Mouse (Mus musculus) urinary bladder, postnatal 10 days (tissue): Measurements from ENCODE around the gene Rpl6.

Experiments used
- DNase-seq: peaks from one replicate; pipeline ENCODE4 v3.0.0; 2022; ENCODE audit warnings: low spot score

The Rpl6 gene

DNA sequence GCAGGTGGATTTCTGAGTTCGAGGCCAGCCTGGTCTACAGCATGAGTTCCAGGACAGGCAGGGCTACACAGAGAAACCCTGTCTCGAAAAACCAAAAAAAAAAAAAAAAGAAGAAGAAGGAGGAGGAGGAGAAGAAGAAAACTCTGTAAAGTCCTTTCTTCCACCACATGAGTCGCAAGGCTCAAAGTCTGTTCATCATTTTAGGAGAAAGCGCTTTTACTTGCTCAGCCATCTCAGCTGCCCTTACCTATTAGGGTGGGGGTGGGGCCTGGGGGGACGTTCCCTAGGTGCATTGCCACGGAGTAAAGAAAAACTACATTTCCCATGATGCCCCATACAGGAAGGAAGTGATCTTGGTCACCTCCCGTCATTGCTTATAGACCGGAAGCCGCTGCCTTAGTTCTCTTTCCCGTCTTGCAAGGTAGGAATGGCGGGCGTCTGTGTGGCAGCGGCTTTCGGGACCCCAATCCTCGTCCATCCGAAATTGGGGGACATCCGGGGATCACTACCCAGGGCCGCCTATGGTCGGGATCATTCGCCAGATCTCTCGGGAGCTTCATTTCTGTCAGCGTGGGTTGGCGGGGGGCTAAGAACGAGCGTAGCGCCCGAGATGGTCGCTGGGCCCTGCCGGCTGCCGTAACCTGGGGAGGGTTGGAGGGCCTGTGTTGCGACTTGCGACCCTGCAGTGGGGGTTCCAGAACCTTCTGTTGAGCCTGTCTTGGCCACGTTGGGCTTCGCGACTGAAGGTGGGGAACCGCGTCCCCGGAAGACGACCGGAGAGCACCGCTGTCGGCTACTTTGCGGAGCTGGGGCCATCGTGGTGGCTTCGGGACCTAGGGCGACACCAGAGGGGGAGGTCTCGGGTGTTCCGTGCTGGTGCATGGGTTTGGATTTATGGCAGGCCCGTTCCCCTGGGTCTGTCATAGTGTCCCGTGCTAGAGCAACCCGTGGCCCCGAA lies at the start of gene Rpl6:
Rpl6 (plus strand) TSS at position 350 of the 958 bp plus-strand sequence.
- DNase-seq = peak; percentile 25

DNA sequence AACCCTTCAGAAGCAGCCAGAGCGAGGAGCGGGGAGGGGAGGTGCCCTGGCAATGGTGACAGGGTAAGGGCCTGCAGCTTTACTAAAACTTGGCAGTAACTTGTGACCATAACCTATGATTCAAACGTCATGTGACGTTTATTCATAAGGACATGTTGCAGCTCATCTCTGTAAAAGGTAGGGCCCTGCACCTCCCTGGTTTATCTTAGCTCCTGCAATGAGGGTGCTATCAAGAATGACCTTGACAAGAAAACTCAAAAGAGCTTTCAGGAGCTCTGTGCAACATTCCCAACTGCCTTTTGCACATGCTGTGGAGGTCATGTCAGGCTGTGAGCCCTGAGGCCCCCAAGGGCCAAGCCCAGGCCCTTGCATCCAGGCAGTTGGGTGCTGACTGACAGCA lies 48.2 kb upstream of the Rpl6 start:
- no peak for DNase-seq

DNA sequence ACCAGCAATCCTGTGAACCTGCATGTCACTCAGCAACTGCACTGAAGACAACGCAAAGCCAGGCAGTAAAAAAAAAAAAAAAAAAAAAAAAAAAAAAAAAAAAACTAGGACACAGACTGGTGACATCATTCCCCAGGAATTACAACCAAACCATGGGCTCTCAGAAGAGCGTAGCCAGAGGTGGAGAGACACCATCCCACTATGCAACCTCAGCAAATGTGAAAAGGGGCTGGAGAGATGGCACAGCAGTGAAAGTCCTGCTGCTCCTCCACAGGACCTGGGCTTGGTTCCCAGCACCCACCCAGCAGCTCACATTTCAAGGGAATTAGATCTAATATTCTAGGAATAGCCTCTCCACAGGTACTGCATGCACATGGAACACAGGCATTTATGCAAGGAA lies 47.3 kb upstream of the Rpl6 start:
- DNase-seq = no peak

DNA sequence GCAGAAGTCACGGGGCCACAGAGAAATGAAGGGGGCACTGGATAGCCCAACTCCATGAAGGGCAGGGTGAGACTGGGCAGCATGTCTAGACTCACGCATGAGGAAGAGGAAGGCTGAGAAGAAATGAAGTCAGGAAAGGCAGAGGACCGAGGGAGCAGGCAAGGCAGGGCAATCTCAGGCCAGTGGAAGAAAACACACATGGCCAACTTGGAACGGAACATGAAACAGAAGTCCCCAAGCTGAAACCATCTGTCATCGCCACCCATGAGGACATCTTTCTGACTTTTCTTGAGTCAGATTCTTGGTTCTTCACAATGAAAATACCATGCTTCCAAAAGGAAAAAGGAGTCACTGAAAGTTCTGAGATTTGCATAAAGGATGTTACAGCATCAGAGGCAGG lies 46.8 kb upstream of the Rpl6 start:
- no peak for DNase-seq

DNA sequence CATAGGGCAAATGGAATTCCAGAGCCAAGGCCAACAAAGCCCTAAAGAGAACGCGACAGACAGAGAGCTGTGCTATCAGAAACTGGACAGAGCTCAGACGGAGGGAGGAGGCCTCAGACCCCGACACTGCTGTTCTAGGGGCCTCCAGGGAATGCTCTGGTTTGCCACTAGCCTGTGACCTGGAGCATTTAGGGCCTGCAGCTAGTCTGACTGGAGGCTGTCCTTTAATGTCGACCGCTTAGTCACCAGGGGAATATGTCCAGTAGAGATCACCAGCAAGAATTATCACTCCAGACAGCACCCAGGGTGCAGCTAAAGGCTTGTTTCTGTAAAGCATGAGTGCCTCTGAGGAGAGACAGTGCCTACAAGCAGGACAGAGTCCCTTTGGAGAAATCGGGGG lies 45.3 kb upstream of the Rpl6 start:
- no peak for DNase-seq

DNA sequence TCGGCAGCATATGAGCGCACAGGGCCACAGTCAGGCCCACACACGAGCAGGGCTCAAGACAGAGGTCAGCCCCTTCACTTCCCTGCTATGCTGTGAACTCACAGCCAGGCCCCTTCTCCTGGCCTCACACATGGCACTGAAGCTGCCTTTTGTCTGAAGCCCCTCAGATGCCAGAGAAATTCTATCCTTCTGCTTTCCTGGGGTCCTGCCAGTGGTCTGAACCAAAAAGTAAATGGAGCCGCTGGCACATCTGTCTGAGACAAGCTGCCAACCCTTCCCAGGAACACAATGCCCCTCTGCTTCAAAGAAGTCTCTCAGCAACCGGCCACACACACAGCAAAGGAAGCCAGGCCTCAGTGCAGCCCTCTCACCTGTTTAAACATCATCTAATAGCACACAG lies 42.0 kb upstream of the Rpl6 start:
- no peak for DNase-seq

DNA sequence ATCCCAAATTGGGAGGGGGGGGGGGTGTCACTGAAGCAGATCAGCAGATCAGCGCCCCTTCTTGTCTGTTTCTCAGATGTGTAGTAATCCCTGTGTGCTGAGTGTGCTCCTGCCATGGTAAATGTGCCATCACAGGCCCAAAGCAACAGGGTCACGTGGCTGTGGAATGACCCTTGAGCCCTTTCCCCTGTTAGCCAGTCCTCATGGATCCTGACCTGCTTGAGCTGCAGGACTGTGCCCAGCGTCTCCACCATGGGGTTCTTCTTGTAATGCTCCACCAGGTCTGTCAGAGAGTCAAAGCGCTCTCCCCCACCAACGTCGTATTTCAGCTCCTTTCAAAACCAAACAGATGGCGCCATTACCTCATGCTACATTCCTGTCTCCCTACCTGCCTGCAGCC lies 41.4 kb upstream of the Rpl6 start:
- DNase-seq = no peak

DNA sequence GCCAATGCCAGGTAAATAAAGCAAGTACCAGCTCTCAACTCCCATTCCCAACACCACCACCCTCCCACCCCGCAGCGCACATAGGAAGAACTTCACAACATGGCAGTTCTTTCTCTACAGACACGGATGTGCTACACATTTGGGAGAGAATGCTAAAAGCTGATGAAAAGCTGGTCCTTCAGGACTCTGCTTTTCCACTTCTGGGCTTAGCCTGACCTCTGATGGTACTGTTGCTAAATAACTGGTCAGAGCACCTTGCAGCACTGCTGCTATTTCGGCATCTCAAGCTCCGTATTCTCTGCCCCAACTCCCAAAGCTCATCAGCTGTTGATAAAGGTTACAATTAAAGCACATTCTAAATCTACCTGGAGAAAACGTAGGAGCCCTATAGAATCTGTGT lies 37.4 kb upstream of the Rpl6 start:
- no peak for DNase-seq

DNA sequence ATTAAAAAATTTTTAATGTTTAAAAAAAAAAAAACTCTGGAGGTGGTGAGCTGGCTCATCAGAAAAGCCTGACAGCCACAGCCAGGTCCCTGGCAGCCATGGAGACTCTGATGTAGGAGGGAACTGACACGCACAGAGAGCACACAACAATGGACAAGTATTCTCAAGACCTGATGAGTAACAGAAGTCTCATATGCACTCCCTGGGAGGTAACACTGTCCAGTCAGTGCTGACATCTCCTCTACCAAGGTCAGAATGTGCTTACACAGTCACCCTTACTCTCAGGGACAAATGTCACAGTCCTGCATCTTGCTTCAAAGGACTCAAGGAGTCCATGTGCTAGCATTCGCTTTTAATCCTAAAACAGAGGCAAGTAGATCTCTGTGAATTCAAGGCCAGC lies 34.7 kb upstream of the Rpl6 start:
- DNase-seq = no peak

DNA sequence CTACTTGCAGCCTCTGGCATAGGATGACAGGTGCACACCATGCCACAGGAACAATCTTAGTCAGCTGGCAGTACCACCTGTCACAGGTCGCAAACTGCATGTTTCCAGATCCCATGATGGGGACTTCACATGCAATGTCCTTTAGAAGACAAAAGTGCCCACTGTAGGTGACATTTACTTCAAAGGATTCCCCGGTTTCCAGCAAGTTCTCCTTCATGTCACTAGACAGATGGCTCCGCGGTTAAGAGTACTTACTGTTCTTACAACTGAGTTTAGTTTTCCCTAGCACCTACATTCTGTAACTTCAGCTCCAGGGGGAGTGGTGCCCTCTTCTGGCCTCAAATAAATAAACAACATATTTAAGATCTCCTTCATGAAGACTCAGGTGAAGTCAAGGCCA lies 31.4 kb upstream of the Rpl6 start:
- DNase-seq = no peak

DNA sequence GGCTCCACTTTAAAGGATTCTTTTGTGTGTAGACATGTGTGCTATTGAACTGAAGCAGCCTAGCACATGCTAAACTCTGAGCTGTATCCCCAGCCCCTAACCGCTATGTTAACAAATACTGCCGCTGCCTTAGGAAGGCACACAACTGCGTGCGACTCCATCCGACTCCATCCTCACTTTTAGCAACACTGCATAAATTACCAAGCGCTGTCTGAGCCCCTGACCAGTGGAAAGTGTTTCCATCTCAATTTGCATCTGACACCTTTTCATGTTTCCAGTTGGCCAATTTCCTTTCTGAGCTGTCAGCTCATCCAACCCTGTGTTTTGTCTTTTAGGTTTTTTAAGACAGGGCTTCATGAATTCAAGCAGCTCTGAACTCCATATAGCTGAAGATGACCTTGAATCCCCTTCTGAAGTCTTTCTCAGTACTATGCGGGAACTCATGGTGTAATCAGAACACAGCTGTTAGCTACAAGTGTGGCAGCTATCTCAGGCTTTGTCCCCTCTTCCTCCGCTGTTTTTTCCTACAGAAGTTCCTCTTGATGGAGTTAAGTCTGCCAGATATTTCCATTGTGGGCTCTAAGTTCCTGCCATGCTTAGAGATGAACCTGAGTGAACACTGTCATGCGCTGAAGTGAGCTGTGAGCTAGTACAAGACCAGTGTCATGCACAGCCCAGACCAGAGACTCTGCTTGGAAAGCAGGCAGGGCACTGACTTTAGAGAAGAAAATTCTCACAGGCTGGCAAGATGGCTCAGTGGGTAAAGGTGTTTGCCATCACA lies 25.0 kb upstream of the Rpl6 start:
- DNase-seq = no peak

DNA sequence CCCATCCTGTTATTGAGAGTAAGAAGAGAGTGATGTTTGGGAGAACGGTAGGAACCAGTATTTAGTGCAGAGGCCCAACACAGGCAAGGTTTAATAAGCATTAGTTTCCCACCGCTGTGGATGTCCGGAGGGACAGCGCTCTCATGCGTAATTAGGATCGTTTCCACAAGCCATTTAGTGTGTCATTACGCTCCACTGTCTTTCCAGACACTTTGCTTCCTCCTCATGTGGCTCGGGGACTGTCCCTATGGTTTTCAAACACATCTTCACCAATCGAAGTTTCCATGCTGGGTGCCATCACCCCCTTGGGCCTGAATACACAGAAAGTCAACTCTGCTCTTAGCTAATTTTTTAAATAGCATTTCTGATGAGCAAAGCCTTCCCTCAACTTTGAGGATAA lies 21.0 kb upstream of the Rpl6 start:
- no peak for DNase-seq

DNA sequence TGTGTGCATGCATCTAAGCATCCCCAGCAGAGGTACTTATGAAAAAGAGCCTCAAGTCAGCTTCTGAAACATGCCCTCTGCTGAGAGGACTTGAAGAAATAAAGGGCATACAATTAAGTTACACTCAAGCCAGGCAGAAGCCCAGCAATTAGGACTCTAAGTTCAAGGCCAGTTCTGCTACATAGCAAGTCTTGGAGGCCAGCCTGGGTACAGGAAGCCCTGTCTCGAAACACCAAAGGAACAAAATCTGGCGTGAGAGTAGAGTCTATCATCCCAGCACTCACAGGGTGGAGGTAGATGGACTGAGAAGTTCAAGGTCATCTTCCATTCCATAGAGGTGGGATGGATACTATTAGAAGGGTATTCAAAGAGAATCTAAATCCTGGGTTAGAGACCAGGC lies 19.9 kb upstream of the Rpl6 start:
- no peak for DNase-seq

DNA sequence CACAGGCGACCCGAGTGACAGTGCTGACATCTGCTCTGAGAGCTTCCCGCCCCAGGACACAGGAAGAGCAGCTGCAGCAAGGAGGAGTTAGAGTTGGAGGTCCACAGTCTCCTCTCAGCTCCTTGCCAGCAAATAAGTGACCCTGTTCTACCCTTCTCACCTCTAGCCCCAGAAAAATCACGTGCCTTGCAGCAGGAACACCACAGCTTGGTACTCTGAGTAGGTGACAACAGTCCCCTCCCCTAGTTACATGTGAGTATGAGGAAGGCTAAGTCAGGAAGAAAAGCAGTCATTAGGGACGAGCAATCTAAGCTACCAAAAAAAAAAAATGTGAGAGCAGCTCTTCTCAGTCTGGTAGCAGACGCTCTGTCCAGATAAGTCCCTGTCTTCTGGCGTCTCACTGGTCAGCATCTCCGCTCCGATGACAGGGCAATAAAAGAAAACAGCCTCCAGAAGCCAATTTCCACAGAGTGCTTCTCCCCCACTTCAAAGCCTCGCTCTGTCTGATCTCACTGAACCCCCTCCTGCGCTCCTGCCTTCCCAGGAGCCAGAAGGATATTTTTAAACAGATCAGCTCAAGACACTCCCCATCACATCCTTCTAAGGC lies 19.2 kb upstream of the Rpl6 start:
- no peak for DNase-seq

DNA sequence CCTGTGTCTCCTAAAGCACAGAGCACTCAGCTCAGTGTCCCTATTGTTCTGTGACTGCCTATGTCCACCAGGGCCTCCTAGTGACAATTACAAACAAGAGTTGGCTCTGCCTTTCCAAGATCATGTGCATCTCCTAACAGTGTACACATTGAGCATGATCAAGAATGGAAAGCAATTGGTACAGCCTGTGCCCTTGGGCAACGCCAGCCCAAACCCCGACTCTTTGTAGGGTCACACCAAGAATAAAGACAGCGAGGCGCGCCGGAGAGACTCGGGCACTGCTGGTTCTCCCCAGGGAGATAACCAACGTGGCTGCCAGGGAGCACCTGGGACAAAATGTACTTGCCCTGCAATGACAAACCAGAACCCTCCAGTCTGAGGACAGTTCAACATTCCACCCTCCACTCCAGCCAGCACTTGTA lies 16.7 kb upstream of the Rpl6 start:
- DNase-seq = no peak

DNA sequence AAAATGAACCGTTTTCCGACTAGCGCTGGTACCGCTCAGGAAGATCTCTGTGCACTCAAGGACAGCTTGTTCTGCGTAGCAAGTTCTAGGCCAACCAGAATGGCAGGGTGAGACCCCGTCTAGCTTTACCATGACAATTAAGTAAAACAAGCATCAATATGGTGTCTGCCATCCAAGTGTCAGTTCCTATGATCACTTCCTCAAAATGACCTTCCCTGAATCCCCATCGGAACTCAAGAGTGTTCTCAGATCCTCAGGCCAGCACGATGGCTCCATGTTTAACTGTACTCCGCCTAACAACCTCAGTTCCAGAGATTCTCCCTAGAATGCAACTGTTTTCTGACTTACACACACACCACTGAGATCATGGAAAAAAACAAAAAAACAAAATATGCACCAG lies 16.0 kb upstream of the Rpl6 start:
- DNase-seq = no peak

DNA sequence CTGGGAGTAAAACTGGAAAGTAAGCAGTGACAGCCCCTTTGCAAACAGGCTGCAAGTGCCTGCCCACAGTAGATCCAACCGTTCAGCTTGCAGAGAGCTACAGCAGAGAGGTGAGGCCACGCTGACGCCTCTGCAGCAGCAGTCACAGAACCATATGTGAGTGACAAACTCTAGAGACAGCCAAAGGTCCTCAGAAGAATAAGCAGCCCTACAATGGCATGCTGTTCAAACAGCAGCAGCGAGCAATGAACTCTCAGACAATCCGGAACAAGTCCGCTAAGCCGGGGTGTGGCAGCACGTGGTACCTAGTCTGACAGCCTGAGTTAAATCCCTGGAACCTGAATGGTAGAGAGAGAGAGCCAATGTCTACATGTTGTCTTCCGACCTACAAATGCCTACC lies 15.1 kb upstream of the Rpl6 start:
- no peak for DNase-seq

DNA sequence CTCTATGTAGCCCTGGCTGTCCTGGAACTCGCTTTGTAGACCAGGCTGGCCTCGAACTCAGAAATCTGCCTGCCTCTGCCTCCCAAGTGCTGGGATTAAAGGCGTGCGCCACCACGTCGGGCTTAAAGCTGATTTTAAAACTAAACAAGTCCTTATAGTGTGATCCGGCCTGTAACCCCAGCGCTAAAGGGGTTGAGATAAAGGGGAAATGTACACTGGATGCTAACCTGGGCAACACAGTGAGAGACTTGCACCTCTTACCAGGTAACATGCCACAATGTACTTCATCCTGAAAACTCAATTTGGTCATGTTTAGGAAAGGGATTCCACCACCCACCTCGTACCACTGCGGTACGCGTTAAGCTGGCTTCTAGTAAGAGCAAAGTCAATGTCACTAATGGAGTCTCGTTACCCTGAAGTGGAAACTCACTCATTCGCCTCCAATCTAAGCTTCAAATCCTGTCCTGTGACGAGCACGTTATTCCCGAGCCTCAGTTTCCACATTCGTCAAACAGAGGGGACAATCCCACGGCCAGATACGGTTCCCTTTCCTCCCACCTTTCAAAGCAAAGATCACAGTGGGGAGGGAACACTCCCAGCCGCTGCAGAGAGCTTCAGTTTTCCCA lies 14.0 kb upstream of the Rpl6 start:
- DNase-seq = no peak

DNA sequence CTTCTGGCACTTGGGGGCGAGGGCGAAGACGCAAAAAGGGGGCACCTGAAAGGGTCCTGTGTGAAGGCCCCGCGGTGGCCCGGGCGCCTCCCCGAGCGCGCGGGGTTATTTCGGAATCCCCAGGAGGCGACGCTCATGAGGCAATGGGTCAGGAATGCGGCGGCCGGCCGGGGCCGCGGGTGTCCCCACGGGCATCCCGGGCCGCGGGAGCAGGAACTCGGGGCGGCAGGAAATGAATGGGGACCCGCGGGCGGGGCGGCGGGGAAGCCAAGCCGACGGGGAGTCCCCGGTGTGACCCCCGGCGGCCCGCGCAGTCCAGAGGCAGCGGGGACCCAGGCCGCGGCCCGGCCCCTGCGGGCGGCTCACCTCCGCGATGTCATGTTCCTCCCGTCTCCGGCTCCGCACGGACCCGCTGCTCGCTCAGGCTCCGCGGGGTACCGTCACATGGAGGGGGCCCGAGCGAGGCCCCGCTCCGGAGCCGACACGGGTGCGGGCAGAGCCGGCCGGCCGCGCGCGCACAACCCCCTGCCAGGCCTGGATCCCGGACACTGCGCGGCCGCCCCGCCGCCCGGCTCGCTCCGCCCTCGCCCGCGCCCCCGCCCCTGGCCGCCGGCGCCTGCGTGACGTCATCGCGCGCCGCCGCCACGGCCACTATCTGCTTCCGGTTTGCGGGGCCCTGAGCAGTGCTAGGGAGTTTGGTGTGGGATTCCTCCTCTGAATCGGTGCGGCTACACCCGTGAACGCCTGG lies 13.3 kb upstream of the Rpl6 start, which contains the start of gene Ptpn11:
Ptpn11 (minus strand) TSS at position 562 of the 748 bp plus-strand sequence.
- DNase-seq = peak; percentile 56

DNA sequence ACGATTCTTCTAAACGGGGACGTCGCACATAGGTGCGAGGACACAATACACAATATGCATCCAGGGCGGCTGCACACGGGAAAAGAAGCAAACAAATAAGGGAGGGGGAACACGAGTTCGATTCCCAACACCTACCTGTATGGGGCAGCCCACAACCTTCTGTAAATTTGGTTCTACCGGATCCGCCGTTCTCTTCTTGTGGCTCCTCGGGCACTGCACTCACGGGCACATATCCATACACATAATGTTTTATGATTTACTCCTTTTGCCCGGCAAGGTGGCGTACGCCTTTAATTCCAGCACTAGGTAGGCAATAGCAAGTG lies 12.7 kb upstream of the Rpl6 start:
- no peak for DNase-seq

DNA sequence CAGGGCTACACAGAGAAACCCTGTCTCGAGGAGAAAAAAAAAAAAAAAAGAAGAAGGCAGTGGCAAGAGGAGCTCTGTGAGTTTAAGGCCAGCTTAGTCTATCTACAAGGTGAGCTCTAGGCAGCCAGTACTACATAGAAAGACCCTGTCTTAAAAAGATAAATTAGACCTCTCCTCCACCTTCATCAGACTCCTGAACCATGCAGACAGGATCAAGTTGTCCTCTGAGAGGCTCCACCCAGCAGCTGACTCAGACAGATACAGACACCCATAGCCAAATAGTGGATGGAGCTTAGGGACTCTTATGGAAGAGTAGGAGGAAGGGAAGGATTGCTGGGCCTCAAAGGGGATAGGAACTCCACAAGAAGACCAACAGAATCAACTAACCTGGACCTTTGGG lies 10.1 kb upstream of the Rpl6 start:
- DNase-seq = no peak

DNA sequence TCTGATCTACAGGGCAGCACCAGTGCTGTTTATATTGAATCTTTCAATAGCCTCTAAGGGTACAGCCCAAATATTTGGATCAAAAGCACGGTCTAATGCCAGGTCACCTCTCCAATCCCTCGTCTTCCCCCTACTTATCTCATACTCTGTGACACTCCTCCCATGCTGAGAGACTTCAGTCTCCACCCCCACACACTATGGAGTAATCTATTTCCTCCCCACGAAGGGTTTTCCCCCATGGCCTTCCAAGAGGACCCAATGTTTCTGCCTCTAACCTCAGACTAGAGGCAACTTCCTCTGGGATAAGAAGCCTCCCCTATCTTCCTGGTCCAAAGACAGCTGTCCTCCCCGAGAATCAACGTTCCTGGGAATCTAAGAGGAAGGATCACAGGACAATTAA lies 7.5 kb upstream of the Rpl6 start:
- no peak for DNase-seq
